Mouse (Mus musculus) left cerebral cortex, adult 9 months (tissue): ENCODE results near the gene Fbxo7.
"Not testable (repeated sequence)": the region's sequence is repeated elsewhere in the genome, so short reads cannot be mapped to it uniquely, and the experiment has no call there.

Experiments used
- DNase-seq, 2 experiments: peaks; one replicate each; pipeline ENCODE4 v3.0.0; 2022; ENCODE audit warnings: low spot score in 2 of 2

The Fbxo7 gene

GRCm38 (mm10) chr10:86021749-86022473 lies at the start of gene Fbxo7:
Gene Fbxo7, plus strand, starts transcription at chr10:86021972.
- peak; percentile 40 to 85 for DNase-seq

GRCm38 (mm10) chr10:85972915-85973314 lies 48.9 kb upstream of the Fbxo7 start:
- DNase-seq, result peak; percentile 13 to 39

GRCm38 (mm10) chr10:85989412-85990115 lies 32.2 kb upstream of the Fbxo7 start:
- DNase-seq, result no peak

GRCm38 (mm10) chr10:85992412-85992811 lies 29.4 kb upstream of the Fbxo7 start:
- DNase-seq, result no peak

GRCm38 (mm10) chr10:85993836-85994235 lies 27.9 kb upstream of the Fbxo7 start:
- DNase-seq, result no peak

- no peak for DNase-seq
Measured at GRCm38 (mm10) chr10:85994543-85995104, 27.1 kb upstream of the Fbxo7 start.

- DNase-seq, result no peak
Measured at GRCm38 (mm10) chr10:86000447-86000846, 21.3 kb upstream of the Fbxo7 start.

- DNase-seq, result no peak
Measured at GRCm38 (mm10) chr10:86006455-86006854, 15.3 kb upstream of the Fbxo7 start.

- no peak for DNase-seq
Measured at GRCm38 (mm10) chr10:86009688-86010087, 12.1 kb upstream of the Fbxo7 start.

- no peak for DNase-seq
Measured at GRCm38 (mm10) chr10:86010636-86011035, 11.1 kb upstream of the Fbxo7 start.

- DNase-seq, result no peak
Measured at GRCm38 (mm10) chr10:86011172-86011571, 10.6 kb upstream of the Fbxo7 start.

GRCm38 (mm10) chr10:86011781-86012180 lies 10.0 kb upstream of the Fbxo7 start, which contains the start of gene Bpifc:
Gene Bpifc, minus strand, starts transcription at chr10:86011895.
- no peak for DNase-seq

- no peak for DNase-seq
Measured at GRCm38 (mm10) chr10:86017781-86018180, 4.0 kb upstream of the Fbxo7 start.

GRCm38 (mm10) chr10:86018813-86019212 lies 3.0 kb upstream of the Fbxo7 start:
- DNase-seq, result no peak

GRCm38 (mm10) chr10:86021408-86021748 lies 394 bp upstream of the Fbxo7 start:
- peak in 1 of 2 experiments; percentile 36 for DNase-seq

- no peak for DNase-seq
Measured at GRCm38 (mm10) chr10:86022474-86022816, 673 bp downstream of the Fbxo7 start.

- no peak for DNase-seq
Measured at GRCm38 (mm10) chr10:86023149-86023548, 1.4 kb downstream of the Fbxo7 start.

- DNase-seq, result no peak
Measured at GRCm38 (mm10) chr10:86025906-86026305, 4.1 kb downstream of the Fbxo7 start.

- DNase-seq, result no peak
Measured at GRCm38 (mm10) chr10:86026354-86026753, 4.6 kb downstream of the Fbxo7 start.

GRCm38 (mm10) chr10:86026807-86027206 lies 5.0 kb downstream of the Fbxo7 start:
- DNase-seq, result not testable (repeated sequence)

- no peak for DNase-seq
Measured at GRCm38 (mm10) chr10:86030743-86031142, 9.0 kb downstream of the Fbxo7 start.

- no peak for DNase-seq
Measured at GRCm38 (mm10) chr10:86032517-86032916, 10.7 kb downstream of the Fbxo7 start.
